Mouse (Mus musculus) cerebellum, postnatal 10 days (tissue): ENCODE measurements around the gene Primpol.

Experiments used
- DNase-seq, 2 experiments: peaks; one replicate each; pipeline ENCODE4 v3.0.0; 2021; ENCODE audit warnings: mixed read lengths in 2 of 2

Primpol gene

DNA sequence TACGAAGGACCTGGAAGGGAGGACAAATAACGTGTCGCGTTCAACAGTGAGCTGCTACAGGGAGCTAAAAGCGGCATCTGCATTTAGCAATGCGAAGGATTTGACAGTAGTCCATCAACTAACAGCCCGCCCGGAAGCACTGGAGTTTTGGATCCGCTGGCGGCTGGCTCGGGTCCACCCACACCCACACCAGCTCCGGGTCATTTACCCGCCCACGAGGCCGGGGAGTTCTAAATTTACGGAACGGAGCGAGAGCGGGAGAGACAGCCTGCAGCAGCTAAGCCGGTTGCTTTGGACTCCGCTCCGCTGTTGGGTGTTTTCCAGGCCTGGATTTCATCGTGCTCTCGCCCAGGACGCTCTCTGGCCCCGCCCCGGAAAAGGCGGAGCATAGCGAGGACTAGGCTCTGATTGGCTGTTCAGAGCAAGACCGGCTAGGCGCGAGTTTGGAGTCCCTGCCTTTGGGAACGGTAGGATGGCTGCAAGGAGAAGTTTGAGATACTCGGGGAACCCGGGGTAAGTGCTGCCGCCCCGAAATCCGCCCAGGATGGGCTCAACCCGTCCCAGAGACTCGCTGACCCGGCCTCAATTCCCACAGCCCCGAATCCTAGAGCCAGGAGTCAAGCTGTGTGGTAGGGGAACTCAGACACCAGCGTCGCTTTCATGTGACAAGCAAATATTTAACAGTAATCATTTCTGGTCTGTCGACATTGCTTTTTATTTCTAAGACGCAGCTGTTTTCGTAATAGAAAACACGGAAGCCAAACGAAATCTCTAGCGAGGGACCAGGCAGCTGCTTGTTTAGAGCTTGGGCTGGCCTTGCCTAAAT lies 65.2 kb downstream of the Primpol start, which contains the start of gene Cenpu:
TSS of gene Cenpu (plus strand) at position 414 of the 826 bp plus-strand sequence.
- peak; percentile 100 for DNase-seq

DNA sequence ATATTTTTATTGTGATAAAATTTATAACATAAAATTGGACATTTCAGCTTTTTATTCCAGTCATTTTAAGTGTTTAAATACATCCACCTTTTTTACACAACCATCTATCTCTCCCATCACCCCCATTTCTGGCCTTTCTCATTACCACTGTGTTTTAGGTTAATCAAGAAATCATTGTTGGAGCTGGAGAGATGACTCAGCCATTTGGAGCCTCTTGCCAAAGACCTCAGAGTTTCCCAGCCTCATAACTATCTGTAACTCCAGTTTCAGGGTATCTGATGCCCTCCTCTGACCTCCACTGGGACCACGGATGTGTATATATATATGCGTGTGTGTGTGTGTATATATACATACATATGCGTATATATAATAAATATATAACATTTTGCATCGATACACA lies 66.0 kb downstream of the Primpol start:
- peak in 1 of 2 experiments; percentile 27 for DNase-seq

- no peak for DNase-seq
Measured at GRCm38 (mm10) chr8:46550058-46550457, 67.0 kb downstream of the Primpol start.

- DNase-seq, result peak; percentile 74 to 83
Measured at GRCm38 (mm10) chr8:46547245-46547644, 69.8 kb downstream of the Primpol start.

DNA sequence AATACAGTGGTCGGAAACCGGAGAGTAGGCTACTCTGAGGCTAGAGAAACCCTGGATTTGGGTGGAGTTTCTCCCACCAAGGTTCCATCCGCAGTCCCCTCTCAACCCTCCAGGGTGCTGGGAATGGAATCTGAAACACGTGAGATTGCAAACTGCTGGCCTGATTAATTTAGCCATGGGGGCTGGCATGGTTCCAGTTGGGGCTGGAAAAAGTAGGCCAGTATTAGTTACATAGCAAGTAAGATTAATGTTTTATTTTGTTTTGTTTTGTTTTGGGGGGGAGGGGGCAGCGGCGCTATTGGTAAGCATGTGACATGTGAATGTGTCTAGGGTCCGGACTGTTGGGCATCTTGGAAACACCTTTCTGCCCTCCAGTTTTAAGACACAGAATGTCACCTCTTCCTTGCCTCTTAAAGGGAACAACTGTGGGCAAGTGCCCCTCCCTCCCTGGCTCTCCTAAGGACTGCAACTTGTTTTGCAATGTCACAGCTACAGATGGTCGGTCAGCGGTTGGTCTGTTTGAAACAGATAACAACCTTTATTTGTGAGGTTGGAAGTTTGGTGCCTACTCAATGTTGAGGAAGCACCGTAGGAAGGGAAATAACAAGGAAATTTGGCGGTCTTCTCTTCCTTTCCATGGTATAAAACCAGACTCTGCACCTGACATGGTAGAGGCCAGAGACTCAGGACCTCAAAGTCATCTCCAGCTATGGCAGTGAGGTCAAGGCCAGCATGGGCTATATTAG lies 70.4 kb downstream of the Primpol start:
- DNase-seq, result peak; percentile 38 to 47

- no peak for DNase-seq
Measured at GRCm38 (mm10) chr8:46545854-46546253, 71.2 kb downstream of the Primpol start.

DNA sequence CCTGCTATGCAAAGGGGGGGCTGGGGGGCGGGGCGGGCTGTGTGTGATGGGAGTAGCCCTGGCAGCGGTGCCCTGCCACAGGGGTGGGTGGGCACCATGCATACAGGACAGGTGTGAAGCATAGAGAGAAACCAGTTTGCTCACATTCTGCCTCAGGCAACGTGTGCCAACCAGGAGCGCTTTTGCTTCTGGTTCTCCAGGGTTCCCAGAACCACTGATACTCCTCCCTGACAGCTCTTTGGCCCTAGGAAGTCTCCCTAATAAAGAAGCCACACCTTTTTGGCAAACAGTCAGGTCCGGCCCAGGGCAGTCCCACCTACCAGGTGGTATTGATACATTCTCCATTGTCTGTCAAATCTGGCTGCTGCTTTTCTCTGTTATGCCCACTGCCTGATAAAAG lies 73.3 kb downstream of the Primpol start:
- DNase-seq, result peak; percentile 29 to 41

DNA sequence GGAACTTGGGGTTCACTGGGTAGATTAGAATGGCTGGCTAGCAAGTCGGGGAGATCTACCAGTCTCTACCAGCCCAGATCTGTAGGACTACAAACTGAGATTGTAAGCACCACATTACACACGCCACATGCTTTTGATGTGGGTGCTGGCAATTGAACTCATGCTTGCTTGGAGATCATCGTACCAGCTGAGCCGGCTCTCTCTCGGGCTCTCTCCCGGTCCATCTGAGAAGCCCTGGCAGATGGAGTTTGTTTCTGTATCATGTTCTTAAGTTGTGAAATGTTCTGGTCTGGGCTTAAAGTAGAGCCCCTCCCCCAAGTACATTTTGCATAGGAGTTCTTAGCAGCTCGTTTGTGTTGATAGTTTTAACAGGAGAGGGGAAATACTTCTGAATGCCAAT lies 73.8 kb downstream of the Primpol start:
- no peak for DNase-seq

- peak; percentile 81 to 86 for DNase-seq
Measured at GRCm38 (mm10) chr8:46539701-46540100, 77.3 kb downstream of the Primpol start.

DNA sequence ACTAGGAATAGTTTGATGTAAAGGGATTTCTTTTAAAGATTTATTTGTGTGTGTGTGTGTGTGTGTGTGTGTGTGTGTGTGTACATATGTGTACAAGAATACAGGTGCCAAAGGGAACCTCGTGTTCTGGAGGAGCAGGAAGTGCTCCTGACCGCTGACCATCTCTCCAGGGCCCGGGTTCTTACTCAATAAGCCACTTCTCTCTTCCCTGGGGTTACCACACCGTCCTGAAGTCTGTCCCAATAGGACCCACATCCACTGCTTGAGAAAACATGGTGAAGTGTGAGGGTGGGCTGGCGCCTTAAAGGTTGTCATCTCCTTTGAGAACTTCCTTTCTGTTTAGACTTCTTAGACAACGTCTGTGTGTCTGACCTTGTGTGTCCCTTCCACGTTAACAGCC lies 83.1 kb downstream of the Primpol start:
- no peak for DNase-seq

GRCm38 (mm10) chr8:46530541-46530940 lies 86.5 kb downstream of the Primpol start:
- DNase-seq, result no peak

GRCm38 (mm10) chr8:46529508-46529907 lies 87.5 kb downstream of the Primpol start:
- DNase-seq, result no peak

DNA sequence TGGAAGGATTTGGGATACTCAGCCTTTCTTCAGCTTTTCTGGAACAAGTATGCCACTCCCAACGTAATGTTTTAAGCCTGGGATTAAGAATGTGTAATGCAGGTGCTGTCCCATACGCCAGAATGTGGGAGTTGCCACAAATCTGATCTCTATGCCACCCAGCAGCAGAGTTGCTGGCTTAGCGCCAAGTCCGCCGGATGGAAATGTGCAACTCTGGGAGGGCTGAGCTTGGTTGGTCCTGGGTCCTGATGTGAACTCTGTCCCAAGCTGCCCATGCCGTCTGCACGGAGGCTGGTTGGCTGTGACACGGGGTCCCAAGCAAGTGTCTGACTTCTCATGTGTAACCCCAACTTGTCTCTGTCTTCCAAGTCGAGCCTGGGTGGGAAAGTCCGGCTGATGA lies 90.2 kb downstream of the Primpol start:
- peak; percentile 69 to 72 for DNase-seq

GRCm38 (mm10) chr8:46526098-46526497 lies 90.9 kb downstream of the Primpol start:
- DNase-seq, result no peak
